Mouse (Mus musculus) T-cell, adult 2 months (primary cell): ENCODE data around the gene Cilp2.

ENCODE experiments used
- DNase-seq: peaks from one replicate; pipeline ENCODE4 v3.0.0; 2022; ENCODE audit warnings: low spot score

Cilp2 gene

GRCm38 (mm10) chr8:69874155-69874554 is 13.3 kb downstream of the Cilp2 start:
- DNase-seq = peak; percentile 34

- DNase-seq = no peak
These were observed 16.6 kb downstream of the Cilp2 start for GRCm38 (mm10) chr8:69870907-69871306.

- no peak for DNase-seq
These were observed 17.3 kb downstream of the Cilp2 start for GRCm38 (mm10) chr8:69870003-69870765.

GRCm38 (mm10) chr8:69867696-69868326 is 19.7 kb downstream of the Cilp2 start:
- no peak for DNase-seq

- no peak for DNase-seq
These were observed 23.3 kb downstream of the Cilp2 start for GRCm38 (mm10) chr8:69864180-69864579.

- DNase-seq = no peak
These were observed 24.0 kb downstream of the Cilp2 start for GRCm38 (mm10) chr8:69863387-69864020.

GRCm38 (mm10) chr8:69861251-69861650 is 26.2 kb downstream of the Cilp2 start:
- no peak for DNase-seq

- DNase-seq = no peak
These were observed 26.7 kb downstream of the Cilp2 start for GRCm38 (mm10) chr8:69860807-69861206.

GRCm38 (mm10) chr8:69853869-69854268 is 33.6 kb downstream of the Cilp2 start:
- DNase-seq = no peak

GRCm38 (mm10) chr8:69850926-69851506 is 36.5 kb downstream of the Cilp2 start:
- no peak for DNase-seq

GRCm38 (mm10) chr8:69849899-69850298 is 37.6 kb downstream of the Cilp2 start:
- no peak for DNase-seq

GRCm38 (mm10) chr8:69848951-69849350 is 38.5 kb downstream of the Cilp2 start:
- no peak for DNase-seq

GRCm38 (mm10) chr8:69847167-69848065 is 40.1 kb downstream of the Cilp2 start:
- DNase-seq = no peak

GRCm38 (mm10) chr8:69837057-69837682 is 50.3 kb downstream of the Cilp2 start:
- no peak for DNase-seq

GRCm38 (mm10) chr8:69832298-69832853 is 55.1 kb downstream of the Cilp2 start, which contains the start of gene Pbx4:
Pbx4 (plus strand) TSS chr8:69832491.
- peak; percentile 96 for DNase-seq
